Mouse (Mus musculus) spleen, embryonic (tissue): Measurements from ENCODE around the gene Dab2ip.

ENCODE experiments used
- CTCF ChIA-PET: fragments of 350-600 bp; sonication (Branson Sonifier 250); formaldehyde crosslinking; loops from one replicate; lab custom pipeline; 2022; lab: Charles Lee

The Dab2ip gene

DNA sequence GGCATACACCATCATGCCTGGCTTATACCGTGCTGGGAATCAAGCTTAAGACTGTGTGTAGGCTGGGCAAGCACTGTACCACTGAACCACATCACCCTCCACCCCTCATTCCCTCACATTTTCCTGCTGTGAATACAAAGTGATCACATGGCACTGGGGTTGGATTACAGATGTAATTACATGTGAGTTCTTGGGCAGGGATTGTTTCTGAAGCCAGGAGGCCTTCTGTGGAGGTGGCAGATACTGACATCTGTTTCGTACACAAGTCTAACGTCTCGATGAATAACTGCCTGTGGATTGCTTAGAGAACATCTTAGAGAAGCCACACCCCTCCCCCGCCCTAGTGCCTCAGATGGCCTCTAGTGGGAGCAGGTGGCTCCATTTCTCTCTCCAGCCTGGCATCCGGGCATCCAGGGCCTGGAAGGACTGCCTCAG is 93.2 kb downstream of the Dab2ip start:
- CTCF ChIA-PET, result no interaction called here

DNA sequence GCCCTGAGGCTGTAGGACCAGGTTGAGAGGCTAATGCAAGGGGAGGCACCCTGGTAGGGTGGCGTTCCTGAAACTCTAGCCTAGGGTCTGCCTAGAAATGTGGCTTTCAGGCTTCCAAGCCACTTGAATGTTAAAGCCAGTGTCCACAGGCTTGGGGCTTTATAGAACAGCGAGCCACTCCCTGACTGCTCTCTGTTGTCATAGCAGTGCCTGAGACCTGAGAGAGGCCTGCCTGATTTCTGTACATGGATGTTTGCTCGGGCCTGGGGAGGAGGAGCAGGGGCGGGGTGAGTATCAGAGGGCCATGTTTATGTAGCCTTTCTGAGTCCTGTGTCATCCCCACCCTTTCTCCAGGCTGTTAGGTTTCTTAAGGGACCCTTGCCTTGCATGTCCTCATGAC is 94.9 kb downstream of the Dab2ip start:
- CTCF ChIA-PET, result no interaction called here

DNA sequence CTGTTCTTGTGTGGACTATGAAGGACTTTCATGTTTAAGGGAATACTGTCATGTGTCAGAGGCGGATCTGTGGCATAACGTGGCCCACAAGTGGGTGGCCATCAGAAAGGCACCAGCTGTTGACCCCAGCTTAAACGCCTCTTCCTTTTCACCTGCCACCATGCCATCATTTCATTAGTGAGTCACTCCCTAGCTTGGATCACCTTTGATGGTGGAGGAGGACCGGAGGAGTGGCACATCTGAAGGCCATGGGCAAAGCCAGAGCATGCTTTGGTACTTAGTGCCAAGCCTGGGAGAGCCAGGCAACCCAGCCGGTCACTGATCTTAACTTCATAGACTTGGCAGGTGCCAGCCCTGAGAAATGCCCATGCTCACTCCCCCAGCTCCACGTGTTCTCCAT is 96.7 kb downstream of the Dab2ip start:
- CTCF ChIA-PET, result no interaction called here

DNA sequence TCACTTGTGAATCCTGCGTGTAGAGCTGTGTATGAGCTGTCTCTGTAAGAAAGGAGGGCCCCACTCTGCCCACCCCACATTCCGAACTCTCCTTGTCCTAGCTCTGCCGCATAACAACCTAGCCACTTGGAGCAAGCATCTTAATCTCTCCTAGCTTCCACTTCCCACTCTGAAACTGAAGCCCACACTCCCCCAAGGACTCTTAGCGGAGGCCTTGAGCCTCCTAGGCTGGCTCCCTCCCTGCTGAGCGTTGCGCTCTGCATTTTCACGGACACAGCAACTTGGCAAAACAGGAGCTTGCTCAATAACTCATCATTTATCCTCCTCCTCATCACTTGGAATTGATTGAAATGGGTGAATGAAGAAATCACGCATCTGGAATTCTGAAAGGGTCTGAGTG is 97.9 kb downstream of the Dab2ip start:
- CTCF ChIA-PET, result no interaction called here

DNA sequence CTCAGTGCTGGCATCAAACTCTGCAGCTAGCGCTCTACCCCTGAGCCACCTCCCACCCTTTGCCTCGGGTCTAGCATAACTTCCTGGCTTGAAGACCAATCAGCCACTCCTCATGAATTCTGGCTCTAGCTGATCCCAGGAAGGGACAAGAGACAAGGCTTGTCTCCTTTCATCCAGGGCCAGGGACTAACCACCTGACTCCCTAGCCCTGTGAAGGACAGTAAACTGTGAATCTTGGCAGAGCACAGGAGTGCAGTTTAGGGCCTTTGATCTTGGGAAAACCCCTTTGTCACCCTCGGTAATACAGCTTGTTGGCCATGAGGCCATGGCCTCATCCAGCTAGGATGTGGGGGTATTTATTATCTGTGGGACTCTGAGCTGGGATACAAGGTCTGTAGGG is 100.2 kb downstream of the Dab2ip start:
- CTCF ChIA-PET, result no interaction called here

DNA sequence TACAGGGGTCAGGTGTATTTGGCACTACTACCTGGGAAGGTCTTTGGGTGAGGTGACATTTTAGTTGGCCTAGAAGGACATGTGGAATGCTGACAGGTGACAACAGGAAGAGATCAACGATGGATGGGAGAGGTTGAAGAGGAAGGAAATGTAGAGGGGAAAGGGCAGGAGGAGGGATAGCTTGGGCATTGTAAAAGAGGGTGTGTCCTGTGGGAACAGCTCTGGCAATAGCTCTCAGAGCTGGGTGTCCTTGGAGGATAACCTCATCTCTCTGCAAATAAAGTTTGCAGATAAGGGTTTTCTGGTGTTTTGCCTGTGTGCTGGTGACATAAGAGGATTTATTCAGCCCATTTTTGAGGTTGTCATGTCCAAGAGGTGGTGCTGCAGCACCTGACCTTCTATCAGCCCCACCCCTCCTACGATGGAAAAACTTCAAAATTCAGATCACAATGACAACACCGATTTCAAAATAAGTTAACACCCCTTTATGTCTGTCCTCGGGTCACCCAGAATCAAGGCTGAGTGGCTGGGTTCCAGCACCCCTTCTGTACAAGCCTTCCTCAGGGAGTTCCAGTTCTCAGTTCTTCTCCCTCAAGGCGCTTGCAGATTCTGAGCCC is 101.6 kb downstream of the Dab2ip start:
- CTCF ChIA-PET, result no interaction called here

DNA sequence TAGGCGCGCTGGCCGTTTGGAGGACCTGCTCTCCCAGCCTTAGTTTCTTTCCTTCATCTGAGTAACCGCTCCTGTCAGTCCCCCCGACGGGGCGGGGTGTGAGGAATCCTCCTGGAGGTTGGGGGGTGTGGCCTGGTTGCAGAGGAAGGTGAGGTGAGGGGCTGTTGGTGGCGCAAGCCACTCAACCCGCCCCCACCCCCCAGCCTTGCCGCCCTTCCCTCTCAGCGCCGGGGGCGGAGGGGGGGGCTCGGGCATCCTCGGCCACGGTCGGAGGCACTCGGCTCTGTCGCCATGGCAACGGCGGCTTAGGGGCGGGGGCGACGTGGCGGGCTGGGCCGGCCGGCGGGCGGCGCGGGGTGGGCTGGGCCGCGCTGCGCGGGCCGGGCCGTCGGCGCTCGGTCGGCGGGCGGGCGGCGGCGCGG is 102.9 kb downstream of the Dab2ip start:
- CTCF ChIA-PET, result interaction anchor here (0.6 kb wide), 1 partner anchor 1471 kb away, joined by 11 read pairs; no protein-coding TSS in a partner anchor

DNA sequence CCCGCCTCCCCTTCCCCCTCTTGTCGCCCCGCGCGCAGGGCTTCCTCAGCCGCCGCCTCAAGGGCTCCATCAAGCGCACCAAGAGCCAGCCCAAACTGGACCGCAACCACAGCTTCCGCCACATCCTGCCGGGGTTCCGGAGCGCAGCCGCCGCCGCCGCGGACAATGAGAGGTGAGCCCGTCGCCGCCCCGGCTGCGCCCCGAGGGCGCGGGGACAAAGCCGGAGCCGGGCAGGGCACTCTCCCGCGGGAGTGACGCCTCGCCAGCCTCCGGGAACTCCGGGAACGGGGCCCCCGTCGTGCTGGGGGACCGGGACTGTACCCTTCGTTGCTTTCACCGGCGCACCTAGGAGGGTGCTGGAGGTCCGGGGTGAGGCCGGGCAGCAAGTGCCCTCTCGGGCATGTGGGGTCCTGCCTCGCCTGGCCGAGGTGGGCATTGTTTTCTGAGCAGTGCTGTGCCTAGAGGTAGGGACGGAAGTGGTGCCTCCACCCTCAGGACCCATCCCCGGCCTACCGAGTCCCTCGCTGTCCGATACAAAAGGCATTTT is 103.5 kb downstream of the Dab2ip start:
- CTCF ChIA-PET, result no interaction called here

DNA sequence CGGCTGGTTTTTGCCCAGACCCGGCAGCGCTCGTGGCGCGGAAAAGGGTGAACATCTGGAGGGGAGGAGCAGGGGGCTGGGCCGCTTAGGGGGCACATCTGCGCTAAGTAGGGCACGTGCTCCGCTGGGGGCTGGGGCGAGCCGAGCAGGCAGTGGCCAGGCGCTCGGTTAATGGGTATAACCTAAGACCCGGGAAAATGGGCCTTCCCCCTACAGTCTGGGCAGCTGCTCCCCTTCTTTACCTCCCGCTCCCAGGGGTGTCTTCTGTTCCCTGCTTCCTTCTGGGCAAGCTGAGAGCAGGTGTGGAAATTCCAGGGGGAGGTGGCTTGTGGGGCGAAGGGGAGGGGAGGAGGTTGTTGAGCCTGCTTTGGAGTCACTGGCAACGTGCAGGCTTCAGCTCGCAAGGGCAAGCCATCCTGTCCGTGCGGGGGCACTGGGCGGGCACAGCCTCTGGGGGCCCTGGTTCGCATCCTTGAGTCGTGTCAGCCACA is 104.0 kb downstream of the Dab2ip start:
- CTCF ChIA-PET, result no interaction called here

DNA sequence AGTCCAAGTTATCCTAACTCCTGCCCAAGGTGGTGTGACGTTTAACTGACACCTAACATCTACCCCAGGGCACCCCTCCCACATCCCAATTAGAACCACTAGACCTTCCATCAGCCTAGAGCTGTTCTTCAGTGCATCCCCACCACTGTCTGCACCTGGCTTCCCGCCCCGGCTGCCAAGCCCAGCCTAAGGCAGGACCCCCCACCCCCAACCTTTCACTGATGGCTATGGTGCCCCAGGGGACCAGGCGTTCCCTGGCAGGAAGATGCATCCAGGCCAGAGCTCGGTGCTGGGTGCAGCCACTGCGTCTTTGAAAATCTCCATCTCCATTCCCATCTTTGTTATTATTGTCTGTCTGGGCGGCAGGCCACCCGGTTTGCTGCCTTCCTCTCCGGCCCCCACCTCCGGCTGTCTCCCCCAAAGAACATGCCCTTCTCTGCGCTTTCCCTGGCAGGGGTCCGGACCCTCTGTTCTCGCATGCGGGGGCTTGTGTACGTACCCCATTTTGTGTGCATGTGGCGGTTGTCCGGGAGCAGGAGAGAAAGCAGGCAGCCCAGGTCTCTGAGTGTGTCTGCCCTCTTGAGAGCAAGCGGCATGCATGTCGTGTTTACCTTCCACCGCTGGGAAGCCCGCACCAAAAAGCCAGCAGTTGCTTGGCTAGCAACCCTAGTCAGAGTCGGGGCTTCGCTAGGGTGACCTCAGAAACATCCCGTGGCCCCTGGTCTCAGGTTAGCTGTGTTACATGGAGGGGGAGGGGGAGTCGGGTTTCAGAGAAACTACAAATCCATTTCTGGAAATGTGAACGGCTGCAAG is 104.9 kb downstream of the Dab2ip start:
- CTCF ChIA-PET, result no interaction called here

DNA sequence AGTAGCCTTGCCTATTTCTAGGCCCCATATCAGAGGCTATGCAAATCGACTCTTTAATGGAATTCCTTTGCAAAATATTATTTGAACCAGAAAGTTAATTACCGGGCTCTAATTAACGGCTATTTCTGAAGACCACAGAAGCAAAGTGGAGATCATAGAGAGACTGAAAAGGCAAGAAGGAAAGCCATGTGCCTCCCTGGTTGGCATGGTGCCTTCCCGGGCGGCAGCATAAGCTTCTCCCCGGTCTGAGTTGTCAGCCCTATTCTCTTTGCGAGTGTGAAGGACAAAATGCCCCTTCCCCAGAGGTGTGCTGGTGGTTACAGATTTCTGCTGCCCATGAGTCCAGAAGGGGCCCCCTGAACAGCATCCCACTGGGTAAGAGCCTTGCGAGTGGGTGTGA is 109.7 kb downstream of the Dab2ip start:
- CTCF ChIA-PET, result no interaction called here

DNA sequence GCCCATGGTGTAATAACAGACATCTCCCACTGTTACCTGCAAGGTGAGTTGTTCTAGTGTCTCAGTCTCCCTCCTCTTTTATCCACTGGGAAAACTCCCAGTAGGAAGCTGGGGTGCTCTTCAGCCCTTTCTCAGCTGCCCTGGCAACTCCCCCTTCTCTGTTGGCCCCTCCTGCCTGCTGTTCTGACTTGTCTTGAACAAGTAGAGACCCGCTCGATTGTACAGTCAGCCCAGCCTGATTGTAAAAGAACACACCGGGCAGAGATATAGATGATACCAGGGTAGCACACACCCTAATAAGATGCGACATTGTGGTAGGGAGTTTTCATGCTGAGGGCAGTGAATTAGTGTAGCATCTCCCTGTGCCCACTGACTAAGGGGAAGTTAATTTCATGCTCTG is 111.2 kb downstream of the Dab2ip start:
- CTCF ChIA-PET, result no interaction called here

DNA sequence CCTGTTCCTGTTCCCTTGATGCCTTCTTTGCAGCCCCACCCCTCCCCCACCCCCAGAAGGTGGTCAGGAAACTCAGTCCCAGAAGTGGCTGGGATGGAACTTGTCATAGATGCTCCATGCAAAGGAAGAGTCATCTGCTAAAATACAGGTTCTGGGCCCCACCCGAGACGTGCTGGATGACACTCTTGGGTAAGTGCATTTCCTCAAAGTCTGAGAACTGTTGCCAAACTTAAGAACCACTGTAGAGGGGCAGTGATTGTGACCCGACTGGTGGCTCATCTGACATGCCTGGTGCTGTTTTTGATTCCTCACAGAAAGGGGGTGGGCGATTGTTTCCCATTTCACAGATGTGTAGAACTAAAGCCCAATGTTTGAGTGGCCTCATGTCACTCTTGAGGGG is 111.7 kb downstream of the Dab2ip start:
- CTCF ChIA-PET, result no interaction called here

DNA sequence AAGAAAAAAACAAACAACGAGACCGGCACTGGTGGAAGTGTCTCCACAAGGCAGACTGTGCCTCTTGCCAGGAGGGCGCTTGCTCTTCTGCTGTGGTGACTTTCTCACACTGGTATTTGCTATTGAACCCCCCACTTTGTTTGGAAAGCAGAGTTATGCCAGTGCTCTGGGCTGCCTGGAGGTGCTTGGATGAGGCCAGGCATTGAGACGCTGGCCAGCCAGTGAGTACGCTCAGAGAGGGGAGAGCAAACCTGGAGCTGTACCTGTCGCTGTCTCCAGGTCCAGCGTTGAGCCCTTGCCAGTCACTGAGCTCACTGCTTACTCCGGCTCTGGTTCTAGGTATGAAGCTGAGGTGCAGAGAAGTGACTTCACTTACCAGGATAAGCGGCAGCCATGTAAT is 112.2 kb downstream of the Dab2ip start:
- CTCF ChIA-PET, result no interaction called here

DNA sequence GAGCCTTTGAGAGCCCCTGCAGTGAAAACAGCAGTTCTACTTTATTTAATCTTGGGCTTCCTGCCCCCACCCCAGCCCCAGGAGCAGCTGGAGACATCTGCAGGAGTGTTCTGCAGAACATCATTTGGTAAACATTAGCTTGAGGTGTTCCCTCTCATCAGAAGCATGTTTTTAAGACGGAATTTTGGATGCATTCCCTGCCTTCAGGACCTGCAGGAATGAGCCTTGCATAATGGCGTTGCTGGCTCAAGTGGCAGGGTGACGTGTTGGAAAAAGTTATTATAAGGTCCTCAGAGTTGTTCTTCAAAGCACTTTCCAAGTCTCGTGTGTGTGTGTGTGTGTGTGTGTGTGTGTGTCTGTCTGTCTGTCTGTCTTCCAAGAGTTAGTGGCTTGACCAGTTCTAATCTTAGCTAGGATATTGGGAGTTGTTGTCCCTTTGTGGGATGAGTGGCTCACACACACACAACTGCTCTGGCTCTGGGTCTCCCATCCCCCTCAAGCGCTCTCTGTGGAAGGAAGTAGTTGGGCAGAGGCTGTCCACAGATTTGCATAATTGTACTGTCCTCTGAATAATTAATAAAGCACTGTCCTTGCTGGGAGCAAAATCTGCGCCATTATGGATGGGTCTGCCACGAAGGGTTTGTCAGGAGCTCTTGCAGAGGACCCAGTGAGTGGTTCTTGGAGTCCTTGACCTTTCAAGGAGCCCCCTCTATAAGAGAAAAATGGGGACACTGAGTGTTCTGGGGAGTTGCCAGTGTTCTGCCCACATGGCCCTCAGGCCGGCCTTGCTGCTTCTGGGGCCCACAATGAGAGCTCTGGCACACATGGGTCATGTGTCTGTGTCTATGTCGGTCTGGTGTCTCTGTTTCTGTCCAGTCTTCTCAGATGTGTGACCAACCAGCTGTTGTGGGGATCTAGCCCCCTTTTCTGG is 114.2 kb downstream of the Dab2ip start:
- CTCF ChIA-PET, result no interaction called here

DNA sequence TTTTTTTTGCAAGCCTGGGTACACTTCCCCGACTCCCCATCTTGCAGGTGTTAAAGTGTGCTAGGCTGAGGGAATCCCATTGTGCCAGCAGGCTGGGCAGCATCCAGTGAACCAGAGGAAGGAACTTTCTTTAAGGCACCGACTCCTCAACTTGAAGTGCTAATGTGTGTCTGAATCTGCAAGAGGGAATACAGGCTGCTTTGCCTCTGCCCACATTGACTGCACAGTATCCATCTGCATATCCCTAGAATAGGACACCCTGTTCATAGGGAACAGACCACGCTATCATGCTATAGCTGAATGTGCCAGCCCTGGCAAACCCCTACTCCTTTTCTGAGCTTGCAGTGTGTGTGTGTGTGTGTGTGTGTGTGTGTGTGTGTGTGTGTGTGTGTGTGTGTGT is 115.1 kb downstream of the Dab2ip start:
- CTCF ChIA-PET, result interaction anchor here (0.7 kb wide), 1 partner anchor 83 kb away, joined by 5 read pairs; no protein-coding TSS in a partner anchor

DNA sequence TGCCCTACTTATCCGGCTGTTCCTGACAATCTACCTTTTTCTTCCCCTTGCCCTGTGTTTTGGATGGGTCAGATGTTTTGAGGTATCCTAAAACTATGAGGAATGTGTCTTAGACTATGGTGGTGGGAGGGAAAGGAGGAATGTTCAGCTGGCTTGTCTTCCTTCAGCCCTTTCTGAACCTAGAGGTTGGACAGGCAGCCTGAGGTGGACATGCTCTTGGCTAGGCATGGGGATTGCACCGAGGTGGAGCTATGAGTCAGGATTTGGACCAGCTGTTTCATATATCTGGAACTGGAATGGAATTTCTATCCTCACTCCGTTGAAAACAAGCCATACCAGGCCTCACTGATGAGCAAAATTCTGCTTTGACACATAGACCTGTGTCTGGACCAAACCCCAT is 115.9 kb downstream of the Dab2ip start:
- CTCF ChIA-PET, result interaction anchor here (0.7 kb wide), 1 partner anchor 82 kb away, joined by 5 read pairs; no protein-coding TSS in a partner anchor

DNA sequence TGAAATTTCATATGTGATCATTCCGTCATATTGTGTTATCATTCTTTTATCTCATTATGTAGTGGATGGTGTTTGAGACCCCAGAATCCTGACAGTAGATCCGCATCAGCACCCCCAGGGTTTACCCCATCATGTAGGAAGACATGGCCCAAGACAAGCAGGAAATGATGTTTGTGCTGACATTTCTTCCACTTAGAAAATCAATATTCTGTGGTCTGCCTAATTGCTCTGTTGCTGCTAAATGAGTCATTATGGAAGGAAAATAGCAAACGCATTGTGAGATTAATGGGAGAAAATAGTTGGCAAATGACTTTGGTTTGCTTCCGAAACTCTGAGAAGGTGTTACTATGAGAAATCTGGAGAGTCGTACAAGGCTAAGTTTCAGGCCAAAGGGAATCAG is 116.4 kb downstream of the Dab2ip start:
- CTCF ChIA-PET, result no interaction called here

DNA sequence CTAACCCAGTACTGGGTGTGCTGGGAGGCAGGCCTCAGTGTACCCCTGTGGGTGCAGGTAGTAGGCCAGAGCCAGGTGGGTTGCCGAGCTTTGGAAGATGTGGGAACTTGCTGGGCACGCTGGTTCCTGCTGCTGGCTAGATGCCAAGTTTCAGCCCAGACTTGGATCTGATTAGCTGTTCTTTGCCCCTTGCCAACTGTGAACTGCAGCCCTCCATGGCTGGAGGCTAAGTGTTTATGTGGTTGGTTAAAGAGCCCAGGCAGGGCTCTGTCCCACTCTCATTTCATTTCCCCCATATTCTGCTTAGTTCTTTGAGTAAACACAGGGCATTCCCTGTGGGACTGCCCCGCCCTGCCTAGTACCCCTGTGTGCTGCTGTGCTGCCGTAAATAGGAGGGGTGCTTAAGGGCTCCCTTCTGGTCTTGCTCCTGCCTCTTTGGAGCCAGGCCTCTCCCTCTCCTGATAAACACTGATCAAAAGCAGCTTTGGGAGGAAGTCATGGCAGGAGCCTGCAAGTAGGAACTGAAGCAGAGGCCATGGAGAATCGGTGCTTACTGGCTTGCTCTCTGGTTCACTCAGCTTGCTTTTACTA is 118.1 kb downstream of the Dab2ip start:
- CTCF ChIA-PET, result no interaction called here

DNA sequence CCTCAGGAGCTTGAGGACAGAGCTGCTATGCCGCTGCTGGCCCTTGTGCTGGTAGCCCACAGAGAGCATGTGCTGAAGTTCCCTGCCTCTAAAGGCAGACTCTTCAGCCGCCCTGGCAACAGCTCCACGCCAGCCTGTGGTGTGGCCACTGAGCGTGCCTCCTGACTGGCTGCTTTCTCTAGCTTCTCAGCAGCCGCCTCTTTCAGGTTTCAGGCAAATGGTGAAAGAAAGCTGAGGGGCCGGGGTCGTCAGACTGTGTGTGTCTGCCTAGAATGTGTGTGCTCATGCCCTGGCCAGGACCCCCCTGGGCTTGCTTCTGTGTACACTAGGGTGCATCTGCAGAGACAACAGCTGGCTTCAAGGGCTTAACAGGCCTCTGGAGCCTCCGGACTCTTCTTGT is 119.8 kb downstream of the Dab2ip start:
- CTCF ChIA-PET, result no interaction called here

DNA sequence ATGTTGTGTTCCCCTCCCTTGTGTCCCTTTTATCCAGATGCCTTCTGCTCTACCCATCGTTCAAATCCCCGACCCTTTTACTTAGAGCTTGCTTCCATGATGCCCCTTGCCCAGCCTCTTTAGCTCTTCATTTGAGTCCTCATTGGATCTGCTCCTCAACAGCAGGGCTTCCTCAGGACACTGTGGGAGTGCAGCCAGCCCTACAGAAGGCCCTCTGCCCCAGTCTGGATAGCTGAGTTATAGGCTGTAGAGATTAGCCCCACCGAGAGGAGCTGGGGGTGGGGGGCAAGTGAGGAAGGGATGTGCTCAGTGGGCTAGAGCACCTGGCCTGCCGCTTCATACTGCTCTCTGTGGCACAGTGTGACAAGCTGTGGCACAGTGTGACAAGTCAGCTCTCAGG is 120.4 kb downstream of the Dab2ip start:
- CTCF ChIA-PET, result no interaction called here
